Mouse (Mus musculus) embryonic facial prominence, embryonic 10.5 days (tissue): ENCODE results near the gene Uqcr10. TPM values are rescaled to one million over a fixed set of nuclear protein-coding genes. Genes with fewer than 3 reads are reported as not detected.

ENCODE experiments used
- DNase-seq: peaks from one replicate; pipeline ENCODE4 v3.0.0-alpha.2; 2017; ENCODE audit warnings: low spot score
- H3K27ac ChIP-seq: fragments of 300-500 bp; sonication (generic); replicated peaks from 2 replicates; pipeline ENCODE4 v1.5.1; 2016; ENCODE audit warnings: mild to moderate bottlenecking
- H3K27me3 ChIP-seq: fragments of 300-500 bp; sonication (generic); replicated peaks from 2 replicates; pipeline ENCODE4 v1.6.1; 2016; ENCODE audit warnings: low read depth, mild to moderate bottlenecking; ENCODE audit not compliant: poor library complexity, severe bottlenecking
- H3K36me3 ChIP-seq: fragments of 300-500 bp; sonication (generic); replicated peaks from 2 replicates; pipeline ENCODE4 v1.6.1; 2016; ENCODE audit warnings: mild to moderate bottlenecking, moderate library complexity
- H3K4me1 ChIP-seq: fragments of 300-500 bp; sonication (generic); 2 replicates; pipeline ENCODE4 v1.6.1; 2016
- H3K4me3 ChIP-seq: fragments of 300-500 bp; sonication (generic); 2 replicates; pipeline ENCODE4 v1.5.1; 2016; ENCODE audit warnings: mild to moderate bottlenecking, moderate library complexity
- H3K9me3 ChIP-seq: fragments of 300-500 bp; sonication (generic); 2 replicates; pipeline ENCODE4 v1.6.1; 2016; ENCODE audit warnings: mild to moderate bottlenecking
- WGBS: fragments of 180-500 bp; shearing (Covaris S2); methylation state at CpG from one replicate; pipeline ENCODE4 v1.1.7; 2016; 5-methylcytosine and 5-hydroxymethylcytosine counted together
- polyA plus RNA-seq: library from polyadenylated mRNA; unstranded; fragments of >200 nt; fragmentation: Nextera tagmentation; extraction: Ambion mirVana; gene quantifications from 2 replicates; pipeline ENCODE4 v1.2.1, GENCODE M21; 2016

Uqcr10 gene
- polyA plus RNA-seq: 661 and 685 TPM in 2 replicates

DNA sequence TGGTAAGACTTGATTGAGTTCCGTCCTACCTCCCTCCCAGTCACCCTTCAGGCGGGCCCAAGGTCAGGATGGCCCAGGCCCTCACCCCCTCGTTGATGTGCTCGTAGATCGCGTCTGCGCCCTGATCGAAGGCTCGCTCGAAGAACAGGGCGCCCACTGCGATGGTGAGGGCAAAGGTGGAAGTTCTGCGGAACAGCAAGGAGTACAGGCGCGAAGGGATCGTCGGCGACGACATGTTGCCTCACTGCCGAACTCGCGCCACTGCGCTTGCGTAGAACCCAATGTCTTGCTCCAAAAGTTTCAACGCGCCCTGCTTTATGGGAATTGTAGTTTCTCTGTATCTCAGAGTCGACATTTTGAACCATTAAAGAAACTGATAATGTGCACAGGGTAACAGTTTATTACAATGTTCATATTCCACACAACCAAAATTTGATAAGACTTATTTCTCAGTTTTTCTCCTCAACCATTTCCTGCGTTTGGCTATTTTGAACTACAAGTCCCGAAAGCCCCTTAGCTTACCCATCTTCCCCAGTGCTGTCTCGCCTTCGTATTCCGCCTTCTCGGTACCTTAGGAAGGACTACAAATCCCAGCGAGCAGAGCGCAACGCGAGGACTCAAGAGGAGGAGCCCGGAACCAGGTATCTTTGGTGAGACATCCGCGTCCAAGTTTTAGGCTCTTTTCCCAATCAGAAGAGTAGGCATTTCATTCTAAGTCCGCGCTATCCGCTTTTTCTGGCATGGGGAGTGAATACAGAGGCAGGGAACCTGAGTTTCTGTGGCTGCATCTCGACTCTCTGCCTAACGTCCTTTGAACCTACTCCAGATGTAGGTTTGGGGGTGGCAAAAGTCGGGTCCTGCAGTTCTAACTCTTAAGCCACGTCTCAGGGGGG, at the start of gene Uqcr10, which contains the start of gene Zmat5:
Gene Uqcr10, minus strand, starts transcription at position 271 of the 893 bp plus-strand sequence.
Gene Zmat5, plus strand, starts transcription at position 607 of the 893 bp plus-strand sequence.
- peaks cover 19% of the 10 kb centered on the region for H3K4me1 ChIP-seq
- peak; percentile 90 for DNase-seq
- peaks cover 31% of the 10 kb centered on the region for H3K36me3 ChIP-seq
- WGBS: under 1% methylated on average over 47 of the region's 47 CpGs
- no peaks in the 10 kb centered on the region for H3K27me3 ChIP-seq
- no peaks in the 10 kb centered on the region for H3K9me3 ChIP-seq
- peak within 1 kb of the TSS; percentile 83 for H3K4me3 ChIP-seq
- H3K27ac ChIP-seq: peak within 1 kb of the TSS; percentile 92

DNA sequence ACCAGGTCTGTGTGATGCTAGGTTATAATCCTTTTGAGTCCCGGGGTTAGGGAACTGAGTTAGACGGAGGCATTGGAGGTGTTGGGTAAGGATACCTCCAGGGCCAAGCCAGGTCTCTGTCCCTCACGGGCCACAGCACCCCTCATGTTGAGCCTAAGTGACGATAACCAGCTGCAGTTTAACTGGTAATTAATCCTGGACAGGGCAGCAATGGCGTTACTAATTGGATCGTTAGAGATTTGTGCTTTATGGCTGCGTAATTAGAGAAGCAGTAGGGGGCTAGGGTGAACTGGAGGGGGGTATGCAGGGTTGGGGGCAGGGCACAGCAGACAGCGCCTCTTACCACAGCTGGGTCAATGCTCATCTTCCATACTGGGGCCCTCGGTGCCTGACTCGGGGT, 48.7 kb upstream of the Uqcr10 start:
- Histone ChIP-seq H3K9me3 (peaks cover 7% of the 10 kb centered on the region; the same call in 1 of the 2 replicates), H3K4me1 (peaks cover 10% of the 10 kb centered on the region; the same call in 1 of the 2 replicates), H3K36me3 (no peaks in the 10 kb centered on the region), H3K27me3 (peaks cover 50% of the 10 kb centered on the region), H3K27ac (no peak overlapping the region), H3K4me3 (no peak overlapping the region)
- 33% methylated on average over 10 of the region's 10 CpGs for WGBS
- no peak for DNase-seq

DNA sequence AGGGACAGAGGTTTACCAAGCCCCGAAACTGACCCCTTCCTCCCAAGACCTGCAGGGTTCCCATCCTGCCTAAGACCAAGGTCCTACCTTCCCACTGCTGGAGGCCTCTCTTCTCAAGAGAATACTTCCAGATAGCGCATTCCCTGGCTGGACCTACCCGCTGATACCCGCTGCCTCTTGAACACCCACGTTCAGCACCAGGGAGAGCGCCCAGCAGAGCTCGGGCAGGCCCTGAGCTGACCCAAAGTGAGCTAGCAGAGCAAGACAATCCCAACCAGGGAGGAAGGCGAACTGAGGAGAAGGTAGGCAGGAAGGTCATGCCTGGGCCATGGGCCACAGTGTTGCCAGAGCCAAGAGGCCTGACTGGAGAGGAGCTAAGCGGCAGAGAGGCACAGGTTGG, 46.1 kb upstream of the Uqcr10 start:
- H3K4me1 ChIP-seq: peaks cover 26% of the 10 kb centered on the region
- H3K4me3 ChIP-seq: no peak overlapping the region
- H3K27ac ChIP-seq: no peak overlapping the region
- H3K27me3 ChIP-seq: peaks cover 72% of the 10 kb centered on the region
- DNase-seq: peak; percentile 89
- WGBS: 7% methylated on average over 9 of the region's 9 CpGs
- H3K9me3 ChIP-seq: peaks cover 7% of the 10 kb centered on the region; the same call in 1 of the 2 replicates
- no peaks in the 10 kb centered on the region for H3K36me3 ChIP-seq

DNA sequence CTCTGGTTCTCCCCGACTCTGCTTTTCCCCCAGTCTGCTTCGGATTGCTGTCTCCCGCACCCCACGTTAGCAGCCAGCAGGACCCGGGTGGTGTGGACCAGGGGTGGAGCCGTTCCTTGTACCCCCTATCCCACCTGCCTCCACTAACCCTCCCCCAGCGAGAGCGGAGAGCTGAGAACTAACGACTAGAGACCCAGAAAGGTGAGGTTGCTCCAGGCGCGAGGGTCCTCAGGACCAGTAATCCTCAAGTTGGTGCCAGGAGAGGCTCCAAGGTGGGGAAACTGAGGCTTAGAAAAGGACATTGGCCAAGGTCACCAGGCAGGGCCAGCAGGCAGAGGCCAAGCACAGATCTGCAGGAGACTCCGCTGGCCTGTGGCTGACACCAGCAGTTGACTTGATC, 43.1 kb upstream of the Uqcr10 start:
- Histone ChIP-seq H3K36me3 (no peaks in the 10 kb centered on the region), H3K4me3 (peak overlapping the region; percentile 67), H3K9me3 (no peaks in the 10 kb centered on the region), H3K27ac (no peak overlapping the region), H3K27me3 (peaks cover 98% of the 10 kb centered on the region), H3K4me1 (peaks cover 23% of the 10 kb centered on the region)
- 2% methylated on average over 12 of the region's 12 CpGs for WGBS
- no peak for DNase-seq

DNA sequence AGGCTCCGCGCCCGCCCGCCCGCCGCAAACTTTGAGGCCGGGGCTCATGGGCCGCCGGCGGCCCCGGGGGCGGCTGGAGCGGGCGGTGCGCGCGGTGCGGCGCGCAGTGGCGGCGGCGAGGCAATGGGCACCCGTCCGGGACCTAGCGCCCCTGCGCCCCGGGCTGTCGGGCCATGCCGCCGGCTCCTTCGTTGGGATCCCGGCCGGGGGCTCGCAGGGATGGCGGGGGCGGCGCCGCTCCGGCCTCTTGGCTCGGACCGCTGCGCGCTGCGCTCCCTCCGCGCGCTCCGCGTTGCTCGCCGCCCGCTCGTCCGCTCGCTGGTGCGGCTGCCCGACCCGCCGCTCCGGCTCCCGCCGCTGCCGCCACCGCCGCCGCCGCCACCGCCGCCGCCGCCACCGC, 42.6 kb upstream of the Uqcr10 start, which contains the start of gene Cabp7:
Gene Cabp7, minus strand, starts transcription at position 46 of the 400 bp plus-strand sequence.
- Histone ChIP-seq H3K27me3 (peaks cover 99% of the 10 kb centered on the region), H3K4me3 (peak within 1 kb of the TSS; percentile 67), H3K27ac (peak within 1 kb of the TSS; percentile 14; the same call in 1 of the 2 replicates), H3K36me3 (no peaks in the 10 kb centered on the region), H3K4me1 (peaks cover 23% of the 10 kb centered on the region), H3K9me3 (no peaks in the 10 kb centered on the region)
- 5% methylated on average over 66 of the region's 73 CpGs for WGBS
- DNase-seq: peak; percentile 51

DNA sequence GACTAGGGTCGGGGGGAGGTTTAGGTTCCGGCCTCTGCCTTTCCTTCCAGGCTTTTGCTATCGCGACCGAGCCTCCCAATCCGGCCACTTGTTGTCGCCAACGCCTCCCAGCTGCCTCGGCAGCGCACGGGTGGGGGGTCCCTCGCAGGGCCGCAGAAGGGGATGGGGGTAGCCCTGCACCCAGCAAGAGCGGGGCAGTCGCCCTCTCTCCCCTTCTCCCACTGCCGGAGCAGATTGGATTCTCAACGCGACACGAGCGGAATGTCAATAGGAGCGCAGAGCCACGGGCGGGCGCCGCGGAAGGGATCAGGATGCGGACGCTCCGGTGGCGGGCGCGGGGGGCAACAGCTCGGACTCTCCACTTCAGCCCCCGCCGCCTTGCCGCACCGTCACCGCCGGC, 41.8 kb upstream of the Uqcr10 start:
- Histone ChIP-seq H3K27ac (peak overlapping the region; percentile 14; the same call in 1 of the 2 replicates), H3K27me3 (peaks cover 98% of the 10 kb centered on the region)

DNA sequence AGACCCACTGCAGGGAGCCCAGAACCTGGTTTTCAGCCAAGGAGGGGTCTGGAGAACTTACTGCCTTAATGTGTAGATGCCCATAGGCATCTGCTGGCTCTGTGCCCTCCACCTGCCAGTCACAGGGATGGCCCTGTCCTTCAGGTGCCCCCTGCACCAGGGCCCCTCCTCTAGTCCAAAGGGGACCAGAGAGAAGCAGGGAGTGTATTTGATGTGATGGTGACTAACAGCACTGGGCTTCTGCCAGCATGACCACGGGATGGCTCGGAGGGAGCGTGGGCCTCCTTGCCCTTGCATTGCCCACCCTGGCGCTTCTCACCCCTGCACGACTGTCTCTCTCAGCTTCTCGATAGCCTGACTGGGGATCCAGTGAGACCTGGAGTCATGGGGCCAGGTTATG, 40.5 kb upstream of the Uqcr10 start:
- Histone ChIP-seq H3K4me1 (peaks cover 23% of the 10 kb centered on the region), H3K27me3 (peaks cover 85% of the 10 kb centered on the region), H3K27ac (no peak overlapping the region), H3K4me3 (no peak overlapping the region), H3K36me3 (no peaks in the 10 kb centered on the region), H3K9me3 (no peaks in the 10 kb centered on the region)
- DNase-seq: no peak
- 59% methylated on average over 6 of the region's 6 CpGs for WGBS

More for the DNA sequence above, 41.8 kb upstream of the Uqcr10 start:
- under 1% methylated on average over 39 of the region's 39 CpGs for WGBS
- Histone ChIP-seq H3K4me3 (peak overlapping the region; percentile 67), H3K4me1 (peaks cover 23% of the 10 kb centered on the region), H3K36me3 (no peaks in the 10 kb centered on the region), H3K9me3 (no peaks in the 10 kb centered on the region)
- DNase-seq: peak; percentile 47

DNA sequence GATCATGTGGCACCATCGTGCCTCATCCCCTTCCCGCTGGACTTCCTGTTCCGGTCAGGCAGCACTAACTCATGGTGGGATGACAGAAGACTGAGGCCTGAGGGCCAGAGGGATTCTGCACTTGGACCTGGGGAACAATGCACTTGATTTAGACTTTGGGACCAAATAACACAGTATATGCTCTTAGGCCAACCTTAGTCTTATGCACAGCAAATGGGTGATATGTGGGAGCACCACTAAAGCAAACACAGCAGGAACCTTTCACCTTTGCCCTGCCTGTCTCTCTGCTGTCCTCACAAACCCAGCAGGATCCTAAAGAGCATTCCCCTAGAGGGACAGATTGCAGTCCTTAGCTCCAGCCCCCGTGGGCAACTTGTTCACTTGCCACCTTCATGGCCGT, 36.6 kb upstream of the Uqcr10 start:
- H3K36me3 ChIP-seq: peaks cover 8% of the 10 kb centered on the region; the same call in 1 of the 2 replicates
- no peak overlapping the region for H3K27ac ChIP-seq
- peaks cover 57% of the 10 kb centered on the region for H3K27me3 ChIP-seq
- H3K9me3 ChIP-seq: no peaks in the 10 kb centered on the region
- WGBS: 73% methylated on average over 5 of the region's 5 CpGs
- peaks cover 14% of the 10 kb centered on the region for H3K4me1 ChIP-seq
- no peak overlapping the region for H3K4me3 ChIP-seq
- DNase-seq: no peak

DNA sequence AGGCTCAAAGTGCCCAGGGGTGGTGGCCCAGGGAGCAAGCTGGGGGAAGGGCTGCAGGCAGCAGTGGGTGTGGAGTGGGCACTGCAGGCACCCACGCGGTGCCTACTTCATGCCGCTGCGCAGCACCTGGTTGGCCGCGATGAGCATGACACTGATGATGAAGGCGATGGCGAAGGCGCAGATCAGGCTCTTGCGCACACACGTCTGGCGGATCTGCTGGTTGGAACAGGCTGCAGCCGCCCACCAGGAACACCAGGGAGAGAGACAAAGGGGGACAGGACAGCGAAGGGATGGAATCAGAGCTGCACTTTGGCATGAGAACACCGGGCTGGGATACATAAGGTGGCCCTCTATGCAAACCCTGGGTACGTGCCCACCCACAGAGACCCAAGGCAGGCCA, 34.6 kb upstream of the Uqcr10 start:
- WGBS: 93% methylated on average over 16 of the region's 16 CpGs
- peaks cover 8% of the 10 kb centered on the region; the same call in 1 of the 2 replicates for H3K36me3 ChIP-seq
- no peak overlapping the region for H3K27ac ChIP-seq
- H3K4me1 ChIP-seq: peaks cover 28% of the 10 kb centered on the region
- H3K9me3 ChIP-seq: no peaks in the 10 kb centered on the region
- H3K4me3 ChIP-seq: no peak overlapping the region
- no peak for DNase-seq
- H3K27me3 ChIP-seq: peaks cover 51% of the 10 kb centered on the region

DNA sequence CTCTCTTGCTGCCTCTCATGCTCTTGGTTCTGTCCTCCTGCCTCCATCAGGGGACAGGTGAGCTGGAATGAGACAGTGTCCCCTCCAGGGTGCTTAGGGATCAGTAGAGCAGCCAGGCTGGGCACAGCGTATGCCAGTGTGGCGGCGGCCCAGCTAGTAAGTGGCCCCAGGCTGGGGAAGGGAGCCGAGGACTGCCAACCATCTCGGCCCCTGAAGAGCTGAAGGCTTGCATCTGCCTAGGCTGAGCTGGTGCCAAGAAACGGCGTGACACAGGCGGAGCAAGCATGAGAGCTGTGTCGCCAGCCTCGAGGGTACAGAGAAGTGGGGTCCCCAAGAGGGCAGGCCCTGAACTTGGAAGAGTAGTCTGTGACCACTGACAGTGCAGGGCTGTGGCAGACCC, 33.5 kb upstream of the Uqcr10 start:
- H3K4me1 ChIP-seq: peaks cover 28% of the 10 kb centered on the region
- no peaks in the 10 kb centered on the region for H3K9me3 ChIP-seq
- H3K36me3 ChIP-seq: peaks cover 11% of the 10 kb centered on the region; the same call in 1 of the 2 replicates
- no peak overlapping the region for H3K4me3 ChIP-seq
- 80% methylated on average over 10 of the region's 10 CpGs for WGBS
- no peak for DNase-seq
- no peak overlapping the region for H3K27ac ChIP-seq
- H3K27me3 ChIP-seq: peaks cover 40% of the 10 kb centered on the region

DNA sequence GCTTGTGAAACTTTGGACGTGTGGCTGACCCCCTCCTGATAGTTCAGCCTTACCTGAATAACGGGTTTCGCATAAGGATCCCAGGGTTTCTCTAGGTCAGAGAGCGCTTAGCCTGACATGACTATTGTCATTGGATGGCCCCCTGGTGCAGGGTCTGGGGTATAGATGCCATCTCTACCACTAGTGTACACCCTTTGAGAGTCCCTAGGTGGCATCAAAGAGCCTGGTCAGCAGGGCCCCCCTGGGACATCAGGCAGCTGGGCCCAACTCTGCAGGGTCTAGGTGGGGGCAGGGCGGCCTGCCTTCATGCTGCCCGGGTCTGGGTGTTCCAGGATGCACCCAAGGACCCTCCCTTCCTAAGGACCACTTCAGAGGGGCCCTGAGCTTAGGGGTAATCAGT, 32.2 kb upstream of the Uqcr10 start:
- peaks cover 27% of the 10 kb centered on the region for H3K27me3 ChIP-seq
- peaks cover 36% of the 10 kb centered on the region for H3K4me1 ChIP-seq
- 40% methylated on average over 6 of the region's 6 CpGs for WGBS
- peaks cover 16% of the 10 kb centered on the region; the same call in 1 of the 2 replicates for H3K36me3 ChIP-seq
- no peaks in the 10 kb centered on the region for H3K9me3 ChIP-seq
- no peak overlapping the region for H3K4me3 ChIP-seq
- H3K27ac ChIP-seq: 0 out of 2 replicates have a peak overlapping the region, but pooled peaks have one; percentile 7
- no peak for DNase-seq

DNA sequence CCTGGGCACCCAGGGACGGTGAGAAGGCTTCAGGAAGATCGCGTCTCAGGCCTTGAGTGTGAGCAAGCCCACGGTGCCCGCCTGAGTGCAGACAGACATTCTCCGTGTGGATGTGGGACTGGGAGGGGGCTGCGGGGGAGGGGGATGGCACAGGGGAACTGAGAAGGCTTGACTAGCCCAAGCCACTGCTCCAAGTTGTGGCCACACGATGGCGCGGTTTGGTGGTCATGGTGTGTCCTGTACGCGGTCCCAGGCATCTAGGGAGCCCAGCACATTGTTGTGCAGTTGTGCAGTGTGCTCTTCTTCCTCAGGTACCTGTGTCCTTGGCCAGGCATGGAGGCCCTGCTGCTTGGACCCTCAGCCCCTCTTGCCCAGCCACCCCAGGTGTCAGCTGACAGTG, 30.0 kb upstream of the Uqcr10 start:
- 35% methylated on average over 12 of the region's 12 CpGs for WGBS
- no peaks in the 10 kb centered on the region for H3K9me3 ChIP-seq
- peaks cover 16% of the 10 kb centered on the region; the same call in 1 of the 2 replicates for H3K36me3 ChIP-seq
- peaks cover 25% of the 10 kb centered on the region for H3K27me3 ChIP-seq
- H3K4me1 ChIP-seq: peaks cover 45% of the 10 kb centered on the region
- H3K4me3 ChIP-seq: no peak overlapping the region
- DNase-seq: peak; percentile 66
- no peak overlapping the region; the same call in 1 of the 2 replicates for H3K27ac ChIP-seq
